Mouse (Mus musculus) neutrophil, adult 5-6 weeks (primary cell): ENCODE results near the gene Defb18. TPM values are rescaled to one million over a fixed set of nuclear protein-coding genes. Genes with fewer than 3 reads are reported as not detected.
"Not testable (repeated sequence)": the region's sequence is repeated elsewhere in the genome, so short reads cannot be mapped to it uniquely, and the experiment has no call there.

Experiments
- ATAC-seq: fragments of 151-379, 151-347 bp; 2 replicates; pipeline ENCODE4 v1.8.0; 2017; ENCODE audit warnings: mild to moderate bottlenecking, moderate TSS enrichment; ENCODE audit not compliant: insufficient number of reproducible peaks, poor library complexity, low FRiP score, severe bottlenecking; ENCODE audit errors: extremely low read depth
- total RNA-seq: library from RNA; stranded (forward); fragments of 200-1000 nt; gene quantifications from 2 replicates; pipeline ENCODE4 v1.2.3, GENCODE M21; 2017

Defb18 gene
- not detected in 2 replicates for total RNA-seq

DNA sequence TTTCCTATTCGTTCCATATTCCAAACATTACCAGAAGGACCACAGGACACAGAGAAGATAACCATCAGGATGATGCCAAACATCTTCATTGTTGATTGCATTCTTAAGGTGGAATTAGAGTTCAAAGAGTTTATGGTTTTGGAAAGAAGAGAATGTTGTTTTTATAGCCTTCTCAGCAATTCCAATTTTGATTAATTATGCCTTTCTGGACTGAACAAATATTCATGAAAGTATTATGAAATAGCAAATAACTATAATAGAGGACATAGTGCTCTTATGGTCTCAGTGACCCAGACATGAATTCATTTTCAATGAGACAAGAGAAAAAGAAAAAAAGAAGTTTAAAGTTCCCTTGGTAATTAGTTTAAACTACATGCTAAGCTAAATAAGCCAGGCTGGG, at the start of gene Defb18:
Gene Defb18, minus strand, starts transcription at position 101 of the 400 bp plus-strand sequence.
- no peak for ATAC-seq

- ATAC-seq, result no peak
Observed at GRCm38 (mm10) chr1:18271095-18271494, 33.9 kb upstream of the Defb18 start.

GRCm38 (mm10) chr1:18268845-18269244, 31.6 kb upstream of the Defb18 start:
- no peak for ATAC-seq

GRCm38 (mm10) chr1:18265038-18265437, 27.8 kb upstream of the Defb18 start, which contains the start of gene Defb41:
Gene Defb41 (minus strand): TSS chr1:18265138.
- ATAC-seq, result no peak

DNA sequence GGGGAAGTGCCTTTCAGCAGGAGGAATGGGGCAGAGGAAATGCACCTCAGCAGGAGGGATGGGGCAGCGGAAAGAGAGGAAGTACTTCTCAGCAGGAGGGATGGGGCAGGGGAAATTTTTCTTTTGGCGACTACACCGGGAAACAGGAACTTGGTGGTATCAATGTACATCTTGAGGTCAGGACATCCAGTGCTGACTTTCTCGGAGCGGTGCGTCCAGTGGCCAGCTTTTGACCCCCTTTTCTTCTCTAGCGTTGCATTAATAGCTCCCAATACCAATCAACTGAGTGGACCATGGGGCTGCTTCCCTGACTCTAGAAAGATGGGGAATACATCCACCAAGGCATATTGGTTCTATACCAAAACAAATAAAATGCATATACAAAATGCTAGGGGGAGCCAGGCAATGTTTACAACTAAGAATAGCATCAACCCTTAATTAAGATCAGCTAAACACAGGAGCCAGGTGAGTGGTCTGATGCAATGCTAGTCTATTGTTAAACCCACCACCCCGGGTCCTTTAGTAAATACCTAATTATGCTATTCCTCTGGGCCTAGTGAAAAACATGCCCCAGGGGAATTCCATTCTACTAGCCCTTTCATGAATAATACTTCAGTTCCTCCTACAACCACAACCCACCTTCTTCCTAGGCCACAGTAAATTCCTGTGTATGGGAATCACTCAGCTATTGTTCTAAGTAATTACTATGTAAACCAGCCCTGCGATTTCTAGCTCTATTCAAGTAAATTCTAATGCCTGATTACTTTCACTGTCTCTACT, 8.7 kb upstream of the Defb18 start:
- not testable (repeated sequence) for ATAC-seq

DNA sequence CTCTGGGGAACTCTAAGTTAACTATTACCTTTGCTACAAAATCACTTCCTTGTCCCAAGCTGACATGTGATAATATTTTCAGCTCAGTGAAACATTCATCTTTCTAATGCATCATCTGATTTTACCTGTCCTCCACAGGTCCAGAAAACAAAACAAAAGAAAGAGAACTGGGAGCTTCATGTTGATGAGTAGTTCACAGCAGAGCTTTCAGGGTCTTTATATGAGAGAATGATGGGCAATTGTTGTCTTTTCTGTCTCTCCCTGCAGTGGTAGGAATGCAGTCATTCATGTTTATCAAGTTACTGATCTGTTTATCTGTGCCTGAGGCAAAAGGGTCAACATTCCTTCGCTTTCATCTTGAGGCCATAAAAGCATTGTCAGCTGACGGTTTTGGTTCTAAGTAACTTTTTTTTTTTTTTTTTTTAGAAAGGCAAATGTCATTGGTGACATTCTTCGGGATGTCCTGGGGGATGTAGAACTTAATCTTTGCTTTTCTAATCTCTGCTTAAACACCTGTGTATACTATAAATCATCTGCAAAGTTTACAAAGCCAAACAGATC, 13.8 kb downstream of the Defb18 start:
- ATAC-seq, result no peak

DNA sequence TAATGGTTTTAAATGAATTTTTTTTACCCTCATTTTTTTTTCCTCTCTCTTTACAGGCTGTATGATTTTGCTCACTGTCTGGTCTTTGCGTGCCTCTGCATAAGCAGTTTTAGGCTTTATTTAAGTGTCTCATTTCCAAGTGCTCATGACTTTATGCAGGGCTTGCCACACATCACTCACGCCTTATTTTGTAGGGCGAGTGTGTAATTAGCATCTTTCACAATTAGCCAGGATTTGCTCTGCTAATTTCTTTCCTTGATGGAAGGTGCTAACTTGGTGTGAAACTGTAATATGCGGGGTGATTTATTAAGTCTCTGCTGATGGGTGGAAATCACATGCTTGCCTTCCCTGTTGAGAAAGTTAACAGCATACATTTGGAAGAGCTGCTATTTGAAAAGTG, 45.5 kb downstream of the Defb18 start:
- no peak for ATAC-seq

DNA sequence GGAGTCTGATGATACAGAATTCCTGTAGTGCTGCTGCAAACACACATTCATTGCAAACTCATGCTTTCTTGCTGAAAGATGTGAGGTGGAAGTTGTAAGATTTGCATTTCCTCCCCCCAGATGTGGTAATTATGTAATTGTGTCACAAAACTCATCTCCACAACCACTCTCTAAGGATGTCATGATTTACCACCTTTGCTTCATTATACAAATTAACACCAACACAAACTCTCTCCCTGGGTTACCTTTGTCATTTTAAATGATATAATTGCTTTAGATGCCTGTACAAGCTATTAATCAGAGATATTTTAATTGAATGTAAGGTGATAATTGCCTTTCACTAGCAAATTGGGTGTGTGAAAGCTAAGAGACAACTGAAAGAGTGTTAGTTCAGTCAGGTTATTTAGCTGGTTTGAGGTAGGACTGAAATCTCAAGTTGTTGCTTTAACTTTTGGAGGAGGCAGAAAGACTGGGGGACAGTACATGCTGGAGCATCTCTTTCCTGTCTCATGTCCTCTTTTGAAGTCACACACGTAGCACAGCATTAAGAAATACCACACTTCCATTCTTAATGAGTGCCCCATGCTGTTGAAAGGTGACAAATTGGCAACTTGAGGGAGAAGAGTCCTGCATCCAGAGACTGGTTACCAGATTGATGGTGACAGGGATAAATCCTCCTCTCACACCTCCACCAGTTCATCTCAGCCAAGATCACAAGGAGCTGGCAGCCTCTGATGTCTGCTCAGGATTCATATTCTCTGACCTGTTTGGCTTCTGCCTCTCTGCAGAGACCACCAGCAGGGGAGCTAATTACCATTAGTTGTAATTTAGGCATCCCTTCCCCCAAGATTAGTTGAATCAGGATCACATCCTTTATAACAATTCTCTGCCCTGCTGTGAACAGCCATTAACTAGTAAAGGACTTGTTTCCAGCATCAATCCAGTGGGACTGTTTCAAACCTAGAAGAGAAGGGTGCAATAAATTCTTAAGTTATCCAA, 46.2 kb downstream of the Defb18 start:
- ATAC-seq, result no peak

Other genes starting within 250 kb of the Defb18 start
- not detected in 2 replicates for gene Crisp4, start 91.5 kb downstream of the Defb18 start, total RNA-seq
- gene Defb41, start 27.7 kb upstream of the Defb18 start, total RNA-seq, result not detected in 2 replicates